Mouse (Mus musculus) erythroblast, embryonic 14.5 days (primary cell): ENCODE data around the gene Tinagl1. TPM values are rescaled to one million over a fixed set of nuclear protein-coding genes. Genes with fewer than 3 reads are reported as not detected.

Experiments
- H3K27me3 ChIP-seq: 2 replicates; pipeline ENCODE4 v1.6.1; 2012; ENCODE audit warnings: inconsistent platforms; ENCODE audit not compliant: control insufficient read depth
- H3K36me3 ChIP-seq: 2 replicates; pipeline ENCODE4 v1.6.1; 2012; ENCODE audit warnings: mild to moderate bottlenecking, inconsistent platforms; ENCODE audit not compliant: control insufficient read depth
- H3K4me1 ChIP-seq: 2 replicates; pipeline ENCODE4 v1.6.1; 2012; ENCODE audit warnings: inconsistent platforms; ENCODE audit not compliant: control insufficient read depth
- H3K4me3 ChIP-seq: replicated peaks from 2 replicates; pipeline ENCODE3; 2012; ENCODE audit warnings: moderate library complexity, mild to moderate bottlenecking, inconsistent platforms
- H3K9me3 ChIP-seq: 2 replicates; pipeline ENCODE4 v1.6.1; 2012; ENCODE audit warnings: low read length, inconsistent platforms, mixed read lengths; ENCODE audit not compliant: control insufficient read depth
- GATA1 ChIP-seq: IDR thresholded peaks from 2 replicates; pipeline ENCODE4 v1.6.1; 2012; ENCODE audit warnings: low read length, inconsistent platforms, mixed read lengths
- TAL1 ChIP-seq: IDR thresholded peaks from 3 replicates; pipeline ENCODE4 v1.6.1; 2012; ENCODE audit warnings: low read length, inconsistent platforms, mixed read lengths
- polyA plus RNA-seq: library from polyadenylated mRNA; stranded (reverse); fragments of >175 nt; gene quantifications from 2 replicates; pipeline ENCODE4 v1.2.3, GENCODE M21; 2012

Tinagl1 gene
- polyA plus RNA-seq, 1 experiment, result 58.6 TPM

- peaks cover 78% of the 10 kb centered on the region for H3K4me1 ChIP-seq
- no peak for TF ChIP-seq TAL1
- TF ChIP-seq GATA1, result peak; percentile 57
- H3K36me3 ChIP-seq, result peaks cover 57% of the 10 kb centered on the region
- H3K4me3 ChIP-seq, result peak overlapping the region; percentile 73
- H3K27me3 ChIP-seq, result peaks cover 56% of the 10 kb centered on the region
- no peaks in the 10 kb centered on the region for H3K9me3 ChIP-seq
Observed at GRCm38 (mm10) chr4:130173060-130173822, 1.7 kb downstream of the Tinagl1 start.

GRCm38 (mm10) chr4:130171951-130172765, 2.8 kb downstream of the Tinagl1 start:
- peak overlapping the region; percentile 73 for H3K4me3 ChIP-seq

GRCm38 (mm10) chr4:130170362-130170761, 4.6 kb downstream of the Tinagl1 start:
- peaks cover 51% of the 10 kb centered on the region for H3K27me3 ChIP-seq
- no peaks in the 10 kb centered on the region for H3K9me3 ChIP-seq
- TF ChIP-seq TAL1 (no peak), GATA1 (no peak)
- H3K4me1 ChIP-seq, result peaks cover 72% of the 10 kb centered on the region
- H3K36me3 ChIP-seq, result peaks cover 85% of the 10 kb centered on the region
- no peak overlapping the region for H3K4me3 ChIP-seq

More at GRCm38 (mm10) chr4:130171951-130172765, 2.8 kb downstream of the Tinagl1 start:
- peaks cover 84% of the 10 kb centered on the region for H3K4me1 ChIP-seq
- H3K9me3 ChIP-seq, result no peaks in the 10 kb centered on the region
- H3K27me3 ChIP-seq, result peaks cover 58% of the 10 kb centered on the region
- peaks cover 68% of the 10 kb centered on the region for H3K36me3 ChIP-seq
- TF ChIP-seq GATA1, result no peak
- no peak for TF ChIP-seq TAL1

GRCm38 (mm10) chr4:130169411-130169971, 5.4 kb downstream of the Tinagl1 start:
- Histone ChIP-seq H3K27me3 (peaks cover 48% of the 10 kb centered on the region), H3K36me3 (peaks cover 92% of the 10 kb centered on the region), H3K4me1 (peaks cover 63% of the 10 kb centered on the region), H3K9me3 (no peaks in the 10 kb centered on the region), H3K4me3 (no peak overlapping the region)
- TF ChIP-seq TAL1 (no peak), GATA1 (no peak)

GRCm38 (mm10) chr4:130168280-130169183, 6.4 kb downstream of the Tinagl1 start:
- H3K4me3 ChIP-seq, result no peak overlapping the region

GRCm38 (mm10) chr4:130167814-130168213, 7.1 kb downstream of the Tinagl1 start:
- Histone ChIP-seq H3K27me3 (peaks cover 52% of the 10 kb centered on the region), H3K36me3 (peaks cover 86% of the 10 kb centered on the region), H3K4me1 (peaks cover 47% of the 10 kb centered on the region), H3K9me3 (no peaks in the 10 kb centered on the region), H3K4me3 (no peak overlapping the region)
- no peak for TF ChIP-seq GATA1
- TF ChIP-seq TAL1, result no peak; the same call in 2 of the 3 replicates

More at GRCm38 (mm10) chr4:130168280-130169183, 6.4 kb downstream of the Tinagl1 start:
- H3K4me1 ChIP-seq, result peaks cover 54% of the 10 kb centered on the region
- no peak for TF ChIP-seq TAL1
- no peak for TF ChIP-seq GATA1
- peaks cover 92% of the 10 kb centered on the region for H3K36me3 ChIP-seq
- H3K9me3 ChIP-seq, result no peaks in the 10 kb centered on the region
- peaks cover 48% of the 10 kb centered on the region for H3K27me3 ChIP-seq

GRCm38 (mm10) chr4:130167321-130167720, 7.6 kb downstream of the Tinagl1 start:
- Histone ChIP-seq H3K4me3 (no peak overlapping the region), H3K9me3 (no peaks in the 10 kb centered on the region), H3K27me3 (peaks cover 57% of the 10 kb centered on the region), H3K4me1 (peaks cover 42% of the 10 kb centered on the region), H3K36me3 (peaks cover 81% of the 10 kb centered on the region)
- TF ChIP-seq TAL1, result no peak

- H3K4me1 ChIP-seq, result peaks cover 34% of the 10 kb centered on the region
- TF ChIP-seq TAL1 (no peak), GATA1 (no peak)
- H3K4me3 ChIP-seq, result no peak overlapping the region
- H3K9me3 ChIP-seq, result no peaks in the 10 kb centered on the region
- peaks cover 65% of the 10 kb centered on the region for H3K27me3 ChIP-seq
- peaks cover 73% of the 10 kb centered on the region for H3K36me3 ChIP-seq
Observed at GRCm38 (mm10) chr4:130166592-130166991, 8.3 kb downstream of the Tinagl1 start.
